Mouse (Mus musculus) forebrain, embryonic 15.5 days (tissue): ENCODE measurements around the gene Kcnq1. TPM values are rescaled to one million over a fixed set of nuclear protein-coding genes. Genes with fewer than 3 reads are reported as not detected.

ENCODE experiments used
- ATAC-seq: fragments of 200-750 bp; cut with Nextera tagmentation; replicated peaks from 2 replicates; pipeline ENCODE4 v1.8.0; 2017; ENCODE audit warnings: mild to moderate bottlenecking, moderate TSS enrichment, moderate library complexity
- H3K27ac ChIP-seq: fragments of 300-500 bp; sonication (generic); replicated peaks from 2 replicates; pipeline ENCODE4 v1.5.1; 2015; ENCODE audit warnings: mild to moderate bottlenecking, inconsistent platforms
- H3K27me3 ChIP-seq: fragments of 300-500 bp; sonication (generic); 2 replicates; pipeline ENCODE4 v1.6.1; 2015; ENCODE audit warnings: inconsistent platforms
- H3K36me3 ChIP-seq: fragments of 300-500 bp; sonication (generic); 2 replicates; pipeline ENCODE4 v1.6.1; 2015; ENCODE audit warnings: mild to moderate bottlenecking, inconsistent platforms
- H3K4me1 ChIP-seq: fragments of 300-500 bp; sonication (generic); 2 replicates; pipeline ENCODE4 v1.6.1; 2015; ENCODE audit warnings: inconsistent platforms
- H3K4me2 ChIP-seq: fragments of 300-500 bp; sonication (generic); replicated peaks from 2 replicates; pipeline ENCODE4 v1.6.1; 2015; ENCODE audit warnings: mild to moderate bottlenecking, inconsistent platforms
- H3K4me3 ChIP-seq: fragments of 300-500 bp; sonication (generic); 2 replicates; pipeline ENCODE4 v1.5.1; 2015; ENCODE audit warnings: mild to moderate bottlenecking, inconsistent platforms
- H3K9ac ChIP-seq: fragments of 300-500 bp; sonication (generic); replicated peaks from 2 replicates; pipeline ENCODE4 v1.6.1; 2015; ENCODE audit warnings: mild to moderate bottlenecking, inconsistent platforms
- H3K9me3 ChIP-seq: fragments of 300-500 bp; sonication (generic); 2 replicates; pipeline ENCODE4 v1.6.1; 2016; ENCODE audit warnings: inconsistent platforms
- WGBS: fragments of 180-500 bp; shearing (Covaris S2); methylation state at CpG from one replicate; pipeline ENCODE4 v1.1.7; 2015; ENCODE audit warnings: mixed read lengths; 5-methylcytosine and 5-hydroxymethylcytosine counted together
- polyA plus RNA-seq: library from polyadenylated mRNA; unstranded; fragments of >200 nt; fragmentation: Nextera tagmentation; extraction: Ambion mirVana; gene quantifications from 2 replicates; pipeline ENCODE4 v1.2.1, GENCODE M21; 2015

The Kcnq1 gene
- polyA plus RNA-seq, 1 experiment from 2014 or later, result 0.81 TPM

DNA sequence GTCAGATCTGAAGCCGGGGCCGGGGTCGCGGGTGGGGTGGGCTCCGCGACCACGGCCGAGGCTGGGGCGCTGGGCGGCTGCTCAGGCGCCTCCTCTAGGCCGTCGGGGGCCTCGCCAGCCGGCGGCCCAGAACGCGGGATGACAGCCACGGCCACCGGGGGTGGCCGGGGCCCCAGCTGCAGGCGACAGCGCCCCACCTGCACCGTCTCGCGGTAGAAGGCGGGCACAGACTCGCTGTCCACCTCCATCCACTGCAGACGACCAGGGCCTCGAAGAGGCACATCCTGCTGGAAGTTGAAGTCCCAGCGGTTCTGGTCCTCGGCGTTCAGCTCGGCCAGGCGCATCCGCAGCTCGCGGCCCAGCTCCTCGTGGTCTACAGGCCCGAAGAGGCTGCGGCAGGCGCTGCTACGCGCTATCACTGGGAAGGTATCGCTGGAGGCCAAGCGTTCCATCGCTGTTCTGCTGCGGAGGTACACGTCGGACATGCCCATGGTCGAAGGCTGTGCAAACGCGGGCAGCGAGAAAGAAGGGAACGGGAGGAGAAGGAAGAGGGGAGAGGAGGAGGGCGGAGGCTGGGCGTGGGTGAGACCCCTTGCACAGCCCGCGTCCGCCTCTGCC lies 354.2 kb downstream of the Kcnq1 start:
- H3K36me3 ChIP-seq, result no peaks in the 10 kb centered on the region
- H3K27ac ChIP-seq, result peak overlapping the region; percentile 44; the same call in 1 of the 2 replicates
- H3K9me3 ChIP-seq, result no peaks in the 10 kb centered on the region
- ATAC-seq, result peak; percentile 16; the same call in 1 of the 2 replicates
- 37% methylated on average over 58 of the region's 60 CpGs for WGBS
- peaks cover 10% of the 10 kb centered on the region for H3K4me1 ChIP-seq
- H3K4me2 ChIP-seq, result peak overlapping the region; percentile 51
- peaks cover 30% of the 10 kb centered on the region for H3K27me3 ChIP-seq
- peak overlapping the region; percentile 46 for H3K4me3 ChIP-seq
- H3K9ac ChIP-seq, result peak overlapping the region; percentile 49

DNA sequence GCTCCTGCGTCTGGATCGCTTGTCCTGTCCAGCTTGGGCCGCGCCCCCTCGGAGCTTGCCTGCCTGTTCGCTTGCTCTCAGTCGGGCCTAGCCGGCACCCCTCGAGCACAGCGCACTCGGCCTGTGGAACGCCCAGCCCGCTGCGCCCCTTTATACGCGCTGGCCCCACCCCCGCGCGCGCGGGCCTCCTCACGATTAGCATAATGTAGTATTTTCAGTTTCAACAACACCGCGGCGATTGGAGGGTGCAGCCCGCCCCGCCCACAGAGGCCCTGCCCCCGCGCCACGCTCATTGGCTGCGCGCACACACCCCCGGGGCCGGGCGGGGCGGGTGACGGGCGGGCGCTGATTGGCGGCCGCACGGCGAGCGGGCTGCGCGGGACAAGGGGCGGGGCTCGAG lies 354.7 kb downstream of the Kcnq1 start, which contains the start of gene Cdkn1c:
Cdkn1c (minus strand) TSS at position 177 of the 400 bp plus-strand sequence.
- 44% methylated on average over 47 of the region's 48 CpGs for WGBS
- no peaks in the 10 kb centered on the region for H3K9me3 ChIP-seq
- peak within 1 kb of the TSS; percentile 44; the same call in 1 of the 2 replicates for H3K27ac ChIP-seq
- H3K4me1 ChIP-seq, result peaks cover 10% of the 10 kb centered on the region
- ATAC-seq, result peak; percentile 88
- H3K9ac ChIP-seq, result peak within 1 kb of the TSS; percentile 49
- peak within 1 kb of the TSS; percentile 51 for H3K4me2 ChIP-seq
- H3K36me3 ChIP-seq, result no peaks in the 10 kb centered on the region
- peaks cover 31% of the 10 kb centered on the region for H3K27me3 ChIP-seq
- H3K4me3 ChIP-seq, result peak within 1 kb of the TSS; percentile 46

DNA sequence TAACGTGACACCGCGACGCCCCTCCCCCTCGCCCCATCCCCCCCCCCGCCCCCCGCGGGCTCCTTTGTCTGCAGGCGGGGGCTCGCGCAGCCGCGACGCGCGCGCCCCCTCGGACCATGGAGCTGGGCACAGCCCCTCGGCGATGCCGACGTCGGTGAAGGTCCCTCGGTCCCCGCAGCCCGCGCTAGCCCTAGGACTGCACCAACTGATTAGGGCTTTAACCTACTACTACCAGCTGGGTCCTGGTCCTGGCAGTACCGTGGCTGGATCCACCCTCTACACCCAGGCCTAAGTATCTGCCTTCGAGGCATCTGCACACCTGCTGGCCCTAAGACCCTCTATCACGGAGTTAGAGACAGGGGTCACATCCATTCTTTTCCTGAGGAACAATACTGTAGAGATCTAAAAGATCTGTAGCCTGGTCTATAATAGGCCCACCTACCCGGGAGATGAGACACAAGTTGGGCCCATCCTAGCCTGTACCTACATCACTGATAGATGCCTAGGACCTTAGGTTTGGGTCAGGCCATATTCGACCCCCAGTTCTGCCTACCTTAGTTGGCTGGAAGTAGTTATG lies 355.2 kb downstream of the Kcnq1 start:
- Histone ChIP-seq H3K27ac (0 out of 2 replicates have a peak overlapping the region, but pooled peaks have one; percentile 25), H3K9ac (0 out of 2 replicates have a peak overlapping the region, but pooled peaks have one; percentile 29)

DNA sequence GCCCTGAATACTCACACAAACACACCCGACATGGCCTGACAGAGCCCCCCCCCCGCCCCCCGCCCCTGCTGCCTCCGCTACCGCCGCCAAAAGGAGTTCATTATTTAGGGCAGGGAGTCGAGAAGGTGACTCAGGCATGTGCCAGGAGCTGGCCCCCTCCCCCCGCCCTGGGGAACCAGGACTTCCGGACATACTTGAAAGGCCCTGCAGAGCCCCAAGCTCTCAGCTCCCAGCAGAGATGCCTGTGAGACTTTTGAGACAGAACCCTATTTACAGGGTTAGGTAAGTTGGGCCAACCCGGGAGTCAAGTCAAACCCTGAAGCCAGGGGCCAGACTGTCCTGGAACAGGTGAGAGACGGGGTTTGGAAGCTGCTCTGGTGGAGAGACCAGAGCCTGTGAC lies 355.8 kb downstream of the Kcnq1 start:
- no peak overlapping the region for H3K4me3 ChIP-seq
- no peak for ATAC-seq
- H3K27ac ChIP-seq, result no peak overlapping the region
- H3K36me3 ChIP-seq, result no peaks in the 10 kb centered on the region
- H3K4me1 ChIP-seq, result peaks cover 10% of the 10 kb centered on the region
- H3K4me2 ChIP-seq, result no peak overlapping the region
- no peak overlapping the region for H3K9ac ChIP-seq
- no peaks in the 10 kb centered on the region for H3K9me3 ChIP-seq
- WGBS, result 41% methylated on average over 11 of the region's 11 CpGs
- peaks cover 32% of the 10 kb centered on the region for H3K27me3 ChIP-seq

More for the DNA sequence above, 355.2 kb downstream of the Kcnq1 start:
- peak; percentile 69 for ATAC-seq
- Histone ChIP-seq H3K9me3 (no peaks in the 10 kb centered on the region), H3K4me1 (peaks cover 10% of the 10 kb centered on the region), H3K36me3 (no peaks in the 10 kb centered on the region), H3K4me3 (peak overlapping the region; percentile 46), H3K4me2 (peak overlapping the region; percentile 51), H3K27me3 (peaks cover 32% of the 10 kb centered on the region)
- 45% methylated on average over 29 of the region's 32 CpGs for WGBS

- Histone ChIP-seq H3K9ac (no peak overlapping the region), H3K27me3 (peaks cover 32% of the 10 kb centered on the region)
- 79% methylated on average over 5 of the region's 5 CpGs for WGBS
Observed at GRCm38 (mm10) chr7:143462516-143462915, 356.4 kb downstream of the Kcnq1 start.

DNA sequence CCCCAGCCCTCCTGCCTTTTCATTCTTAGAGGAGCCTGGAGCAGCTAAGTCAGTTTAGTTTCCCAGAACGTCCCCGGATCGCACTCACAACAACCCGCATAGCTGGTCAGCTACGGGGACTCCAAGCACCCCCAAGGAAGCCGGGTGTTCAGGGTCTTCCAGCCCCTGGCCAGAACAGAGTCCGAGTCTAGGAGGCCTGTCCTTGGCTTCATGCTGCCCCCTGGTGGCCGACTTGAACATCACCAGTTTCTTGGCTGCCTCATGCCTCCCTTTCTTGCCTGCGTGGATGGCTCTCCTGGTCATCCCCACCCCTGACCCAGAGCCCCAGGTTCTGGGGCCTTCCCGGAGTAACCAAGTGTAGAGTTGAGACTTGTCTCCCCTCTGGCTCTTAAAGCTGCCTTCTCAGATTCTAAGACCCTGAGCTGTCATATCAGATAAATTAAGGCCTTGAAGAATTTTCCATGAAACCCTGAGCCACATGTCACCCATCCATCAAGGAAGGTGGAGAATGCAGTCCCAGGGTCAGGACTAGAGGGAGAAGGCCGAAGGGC lies 357.8 kb downstream of the Kcnq1 start:
- no peak overlapping the region for H3K4me3 ChIP-seq
- H3K4me2 ChIP-seq, result no peak overlapping the region
- no peaks in the 10 kb centered on the region for H3K36me3 ChIP-seq
- H3K27ac ChIP-seq, result no peak overlapping the region
- no peaks in the 10 kb centered on the region for H3K9me3 ChIP-seq
- peaks cover 25% of the 10 kb centered on the region for H3K27me3 ChIP-seq
- ATAC-seq, result no peak
- peaks cover 15% of the 10 kb centered on the region for H3K4me1 ChIP-seq
- WGBS, result 31% methylated on average over 11 of the region's 11 CpGs
- H3K9ac ChIP-seq, result no peak overlapping the region

More at GRCm38 (mm10) chr7:143462516-143462915, 356.4 kb downstream of the Kcnq1 start:
- Histone ChIP-seq H3K27ac (no peak overlapping the region), H3K4me2 (no peak overlapping the region), H3K4me3 (no peak overlapping the region), H3K4me1 (peaks cover 11% of the 10 kb centered on the region), H3K9me3 (no peaks in the 10 kb centered on the region), H3K36me3 (no peaks in the 10 kb centered on the region)
- no peak for ATAC-seq

DNA sequence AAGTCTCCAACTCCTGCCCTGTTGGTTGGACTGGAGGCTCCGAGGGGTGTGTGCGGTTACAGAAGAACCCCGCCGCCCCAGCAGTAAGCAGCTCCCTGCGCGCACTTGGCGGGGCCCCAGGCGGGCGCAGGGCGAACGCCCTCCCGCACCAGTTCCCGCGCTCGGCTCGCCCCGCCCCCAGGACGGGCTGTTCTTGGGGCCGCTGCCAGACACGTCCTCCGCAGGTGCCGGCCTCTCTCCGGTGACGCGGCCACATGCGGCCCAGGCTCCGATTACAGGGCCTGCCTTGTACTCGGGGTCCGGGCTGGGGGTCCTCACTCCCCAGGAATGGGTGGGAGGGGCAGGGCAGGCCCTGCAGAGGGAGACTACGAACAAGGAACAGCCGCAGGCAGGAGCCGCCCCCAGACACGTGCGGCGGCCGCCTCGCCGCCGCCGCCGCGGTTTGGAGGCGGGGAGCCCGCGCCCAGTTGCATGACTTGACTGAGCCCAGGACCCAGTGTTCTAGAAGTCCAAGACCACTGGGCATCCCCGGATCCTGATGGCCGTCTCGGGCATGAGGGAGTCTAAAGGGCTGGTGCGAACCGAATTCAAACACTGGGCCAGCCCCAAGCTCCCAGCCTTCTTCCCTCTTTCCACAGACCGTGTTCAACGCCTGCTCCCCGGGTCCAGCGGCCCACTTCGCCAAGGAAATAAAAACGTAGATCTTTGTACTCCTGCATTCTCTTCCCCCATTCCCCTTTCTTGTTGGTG lies 358.8 kb downstream of the Kcnq1 start:
- Histone ChIP-seq H3K4me2 (peak overlapping the region; percentile 61), H3K27me3 (peaks cover 25% of the 10 kb centered on the region), H3K4me1 (peaks cover 17% of the 10 kb centered on the region), H3K27ac (no peak overlapping the region), H3K36me3 (no peaks in the 10 kb centered on the region), H3K9me3 (no peaks in the 10 kb centered on the region), H3K9ac (peak overlapping the region; percentile 36), H3K4me3 (peak overlapping the region; percentile 39)
- no peak for ATAC-seq
- 25% methylated on average over 55 of the region's 56 CpGs for WGBS

GRCm38 (mm10) chr7:143466099-143466677 lies 360.0 kb downstream of the Kcnq1 start:
- Histone ChIP-seq H3K9ac (no peak overlapping the region), H3K27ac (no peak overlapping the region), H3K36me3 (no peaks in the 10 kb centered on the region), H3K4me2 (no peak overlapping the region), H3K27me3 (peaks cover 25% of the 10 kb centered on the region), H3K9me3 (no peaks in the 10 kb centered on the region), H3K4me1 (peaks cover 17% of the 10 kb centered on the region), H3K4me3 (no peak overlapping the region)
- WGBS, result 34% methylated on average over 14 of the region's 14 CpGs
- ATAC-seq, result peak; percentile 27; the same call in 1 of the 2 replicates

DNA sequence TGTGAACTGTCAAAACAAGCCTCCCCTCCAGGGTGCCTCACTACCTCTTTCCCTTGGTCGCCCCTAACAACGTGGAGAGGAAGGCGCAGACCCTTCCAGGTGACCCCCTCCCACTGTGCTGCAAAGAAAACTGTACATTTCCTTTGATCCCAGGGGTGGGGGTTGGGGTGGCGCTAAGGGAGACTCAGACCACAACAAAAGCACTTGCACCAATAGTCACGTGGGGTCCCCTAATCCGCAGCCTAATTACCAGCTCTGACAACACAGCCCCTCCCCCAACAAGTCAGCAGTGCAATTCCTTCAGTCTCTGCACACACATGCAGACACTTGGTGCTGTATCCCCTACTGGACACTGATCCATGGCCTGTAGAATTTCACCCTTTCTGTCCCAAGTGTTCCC lies 361.6 kb downstream of the Kcnq1 start:
- Histone ChIP-seq H3K9ac (no peak overlapping the region), H3K4me2 (no peak overlapping the region), H3K4me3 (no peak overlapping the region), H3K27ac (no peak overlapping the region), H3K27me3 (peaks cover 20% of the 10 kb centered on the region), H3K9me3 (no peaks in the 10 kb centered on the region), H3K36me3 (no peaks in the 10 kb centered on the region), H3K4me1 (peaks cover 17% of the 10 kb centered on the region)
- 1% methylated on average over 6 of the region's 6 CpGs for WGBS
- no peak for ATAC-seq

GRCm38 (mm10) chr7:143469946-143470345 lies 363.8 kb downstream of the Kcnq1 start:
- no peaks in the 10 kb centered on the region for H3K36me3 ChIP-seq
- H3K4me2 ChIP-seq, result no peak overlapping the region
- no peak overlapping the region for H3K4me3 ChIP-seq
- ATAC-seq, result peak; percentile 30; the same call in 1 of the 2 replicates
- no peaks in the 10 kb centered on the region for H3K9me3 ChIP-seq
- H3K27me3 ChIP-seq, result peaks cover 5% of the 10 kb centered on the region; the same call in 1 of the 2 replicates
- H3K9ac ChIP-seq, result no peak overlapping the region
- H3K4me1 ChIP-seq, result peaks cover 9% of the 10 kb centered on the region
- 14% methylated on average over 8 of the region's 8 CpGs for WGBS
- H3K27ac ChIP-seq, result no peak overlapping the region

- no peak within 1 kb of the TSS for H3K4me3 ChIP-seq
- H3K27me3 ChIP-seq, result no peaks in the 10 kb centered on the region
- no peak for ATAC-seq
- H3K9me3 ChIP-seq, result no peaks in the 10 kb centered on the region
- no peak within 1 kb of the TSS for H3K4me2 ChIP-seq
- WGBS, result 35% methylated on average over 4 of the region's 4 CpGs
- no peak within 1 kb of the TSS for H3K9ac ChIP-seq
- H3K4me1 ChIP-seq, result peaks cover 2% of the 10 kb centered on the region; the same call in 1 of the 2 replicates
- no peaks in the 10 kb centered on the region for H3K36me3 ChIP-seq
- H3K27ac ChIP-seq, result no peak within 1 kb of the TSS
Observed at GRCm38 (mm10) chr7:143473347-143474101, 367.4 kb downstream of the Kcnq1 start, which contains the start of gene Slc22a18. Gene Slc22a18, plus strand, starts transcription at chr7:143473736.
